Mouse (Mus musculus) frontal cortex, adult (tissue): ENCODE results near the gene Xpnpep3.
"Not testable (repeated sequence)": the region's sequence is repeated elsewhere in the genome, so short reads cannot be mapped to it uniquely, and the experiment has no call there.

Source experiments
- ATAC-seq: cut with Nextera tagmentation; 2 replicates; pipeline ENCODE4 v1.9.2; 2017; ENCODE audit warnings: mild to moderate bottlenecking, moderate library complexity, mixed read lengths; ENCODE audit not compliant: low TSS enrichment

Xpnpep3 gene

GRCm38 (mm10) chr15:81399297-81399637 lies 671 bp upstream of the Xpnpep3 start:
- ATAC-seq: no peak

DNA sequence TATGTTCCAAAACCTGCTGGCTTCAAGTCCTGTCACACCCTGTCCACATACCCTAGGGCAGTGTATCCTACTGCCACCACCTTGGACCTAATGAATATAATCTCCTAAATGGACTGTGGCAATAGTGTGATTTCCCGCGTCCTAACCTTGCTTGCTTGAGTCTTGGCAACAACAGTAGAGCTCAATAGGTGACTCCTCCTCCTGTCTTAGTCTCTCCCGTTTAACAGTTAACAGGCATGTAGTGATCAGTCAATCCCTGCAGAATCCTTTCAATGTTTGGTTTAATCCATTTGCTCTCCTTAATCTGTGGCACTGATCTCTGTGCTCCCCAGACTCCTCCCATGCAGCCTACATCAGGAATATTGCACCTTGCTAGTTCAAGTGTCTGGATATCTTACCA lies 5.1 kb downstream of the Xpnpep3 start:
- ATAC-seq: no peak

DNA sequence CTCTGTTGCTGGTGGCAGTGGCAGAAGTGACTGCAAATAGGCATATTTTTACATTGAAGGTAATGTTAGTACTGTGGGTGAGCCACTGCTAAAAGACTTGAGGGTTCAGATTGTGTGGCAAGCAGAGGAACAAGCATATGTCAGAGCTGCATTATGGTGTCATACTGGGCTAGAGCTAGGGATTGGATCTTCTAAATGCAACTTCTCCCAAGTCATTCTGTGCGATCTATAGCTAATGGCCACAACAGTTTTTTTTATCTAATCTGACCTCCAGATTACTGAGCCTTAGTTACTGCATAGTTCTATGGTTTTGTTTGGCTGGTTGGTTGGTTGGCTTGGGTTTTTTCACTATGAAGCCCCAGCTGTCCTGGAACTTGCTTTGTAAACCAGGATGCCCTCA lies 8.3 kb downstream of the Xpnpep3 start, which contains the start of gene Dnajb7:
Gene Dnajb7, minus strand, starts transcription at position 101 of the 400 bp plus-strand sequence.
- ATAC-seq: no peak

GRCm38 (mm10) chr15:81416763-81417310 lies 16.9 kb downstream of the Xpnpep3 start:
- ATAC-seq: not testable (repeated sequence)

- no peak for ATAC-seq
Measured at GRCm38 (mm10) chr15:81418065-81418464, 18.1 kb downstream of the Xpnpep3 start.

DNA sequence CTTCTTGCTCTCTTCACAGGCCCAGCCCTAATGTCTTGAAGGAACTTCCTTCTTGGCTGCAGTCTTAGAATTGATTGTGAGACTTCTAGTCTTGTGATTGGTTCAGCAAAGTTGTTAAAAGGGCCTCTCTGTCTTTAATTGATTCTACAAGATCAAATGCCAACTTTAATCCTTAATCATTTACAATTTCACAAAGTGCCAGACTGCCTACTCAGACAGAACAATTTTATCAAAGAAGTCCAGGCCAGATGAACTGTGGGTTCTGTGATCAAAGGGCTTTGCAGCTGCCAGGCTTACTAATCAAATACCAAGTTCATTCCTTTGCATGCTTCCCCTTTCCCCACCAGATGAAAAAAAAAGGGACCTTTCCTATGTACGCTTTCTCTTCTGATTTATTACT lies 21.5 kb downstream of the Xpnpep3 start:
- ATAC-seq: no peak

DNA sequence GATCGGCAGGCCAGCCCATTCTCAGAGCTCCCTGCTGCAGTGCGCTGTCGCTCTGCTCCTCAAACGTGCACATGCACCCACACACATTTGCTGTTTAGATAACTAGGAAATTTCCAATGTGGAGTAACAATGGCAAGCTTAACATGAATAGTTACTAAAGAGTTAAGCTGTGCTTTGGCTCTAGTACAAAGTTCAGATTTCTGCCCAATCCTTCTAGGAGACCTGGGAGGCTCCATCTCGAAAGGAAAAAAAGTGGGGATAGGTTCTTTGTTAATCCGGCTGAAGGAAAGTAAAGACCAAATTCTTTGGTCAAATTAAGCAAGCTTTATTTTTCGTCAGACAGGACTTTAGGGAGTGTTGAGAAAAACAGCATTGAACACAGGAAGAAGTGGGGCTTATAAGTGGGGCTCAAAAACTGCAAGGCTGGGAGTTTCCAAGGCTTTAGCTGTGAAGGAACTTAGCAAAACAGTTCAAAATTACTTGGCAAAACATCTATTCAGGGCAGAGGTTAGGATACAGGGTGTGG lies 22.3 kb downstream of the Xpnpep3 start:
- ATAC-seq: no peak

GRCm38 (mm10) chr15:81425311-81425710 lies 25.4 kb downstream of the Xpnpep3 start:
- ATAC-seq: no peak

DNA sequence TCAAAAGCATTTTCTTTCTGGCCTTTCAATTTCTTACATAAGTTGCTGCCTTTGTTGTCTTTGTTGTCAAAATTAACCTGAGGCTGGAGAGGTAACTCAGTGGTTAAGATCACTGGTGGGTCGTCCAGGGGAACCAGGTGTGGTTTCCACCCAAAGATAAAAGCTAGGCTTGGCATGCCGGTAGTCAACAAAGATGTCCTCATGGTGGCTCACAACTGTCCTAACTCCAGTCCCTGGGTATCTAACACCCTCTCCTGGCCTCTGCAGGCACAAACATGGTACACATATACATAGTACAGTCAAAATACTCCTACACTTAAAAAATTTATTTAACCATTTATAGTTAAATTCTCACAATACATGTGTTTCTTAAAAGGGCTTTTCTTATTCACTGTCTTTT lies 28.0 kb downstream of the Xpnpep3 start:
- ATAC-seq: no peak

DNA sequence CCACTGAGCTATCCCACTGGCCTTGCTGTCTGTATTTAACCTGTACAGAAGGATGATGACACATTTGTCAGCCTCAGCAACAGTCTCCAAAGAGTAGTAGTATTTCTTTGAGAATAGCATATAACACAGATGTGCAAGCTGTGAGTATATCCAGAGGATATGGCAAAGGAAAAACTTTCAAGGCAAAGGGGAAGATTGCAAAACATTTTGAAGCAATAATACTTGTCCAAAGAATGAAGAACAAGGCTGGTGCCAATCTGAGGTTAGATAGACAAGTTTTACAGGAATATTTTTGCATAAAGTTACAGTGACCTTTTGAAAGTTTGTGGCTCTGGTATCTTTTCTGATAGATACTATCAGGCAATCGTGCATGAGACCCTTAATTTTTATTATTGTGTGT lies 31.3 kb downstream of the Xpnpep3 start:
- ATAC-seq: no peak

GRCm38 (mm10) chr15:81438345-81438744 lies 38.4 kb downstream of the Xpnpep3 start:
- ATAC-seq: no peak

DNA sequence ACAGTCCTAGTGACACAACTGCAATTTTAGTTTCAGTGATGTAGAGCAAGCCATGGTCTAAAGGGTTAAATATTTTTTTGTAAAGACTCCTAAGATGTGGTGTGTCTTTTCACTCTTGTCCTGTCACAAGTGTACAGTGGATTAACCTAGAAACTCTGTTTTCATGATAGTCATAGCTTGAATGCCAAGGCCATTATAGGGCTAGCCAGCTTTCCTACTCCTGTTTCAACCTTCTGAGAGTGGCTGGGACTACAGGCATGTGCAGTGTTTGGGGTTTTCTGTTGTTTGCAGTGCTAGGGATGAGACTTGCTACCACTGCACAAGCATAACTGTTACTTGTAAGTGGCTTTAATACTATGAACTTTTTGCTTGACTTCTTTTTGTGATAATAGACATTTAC lies 39.3 kb downstream of the Xpnpep3 start:
- ATAC-seq: no peak

GRCm38 (mm10) chr15:81448463-81448862 lies 48.5 kb downstream of the Xpnpep3 start:
- peak; percentile 69 for ATAC-seq

- ATAC-seq: no peak
Measured at GRCm38 (mm10) chr15:81461523-81461922, 61.6 kb downstream of the Xpnpep3 start.

DNA sequence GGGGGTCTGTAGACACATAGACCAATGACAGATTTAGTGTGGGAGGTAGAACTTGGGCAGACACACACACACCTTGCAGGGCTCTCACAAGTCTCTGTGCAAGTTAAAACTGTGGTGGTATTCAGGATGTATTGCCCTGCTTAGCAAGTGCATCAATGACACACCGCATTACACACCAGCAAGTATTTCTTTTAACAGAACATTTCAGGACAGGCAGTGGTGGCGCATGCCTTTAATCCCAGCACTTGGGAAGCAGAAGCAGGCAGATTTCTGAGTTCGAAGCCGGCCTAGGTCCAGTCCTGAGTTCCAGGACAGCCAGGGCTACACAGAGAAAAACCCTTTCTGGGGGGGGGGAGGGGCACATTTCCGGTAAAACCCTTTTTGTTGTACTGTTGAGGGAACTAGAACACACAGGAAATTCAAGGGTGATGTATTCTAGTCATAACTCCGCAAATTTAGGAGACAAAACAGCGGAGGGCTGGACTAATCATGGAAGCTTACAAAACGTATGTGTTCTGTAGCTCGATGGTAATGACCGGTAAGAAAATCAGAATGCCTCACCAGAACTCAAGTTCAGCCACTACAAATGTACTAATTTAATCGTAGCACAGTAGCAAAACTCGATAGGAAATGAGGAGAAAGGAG lies 65.2 kb downstream of the Xpnpep3 start:
- no peak for ATAC-seq

DNA sequence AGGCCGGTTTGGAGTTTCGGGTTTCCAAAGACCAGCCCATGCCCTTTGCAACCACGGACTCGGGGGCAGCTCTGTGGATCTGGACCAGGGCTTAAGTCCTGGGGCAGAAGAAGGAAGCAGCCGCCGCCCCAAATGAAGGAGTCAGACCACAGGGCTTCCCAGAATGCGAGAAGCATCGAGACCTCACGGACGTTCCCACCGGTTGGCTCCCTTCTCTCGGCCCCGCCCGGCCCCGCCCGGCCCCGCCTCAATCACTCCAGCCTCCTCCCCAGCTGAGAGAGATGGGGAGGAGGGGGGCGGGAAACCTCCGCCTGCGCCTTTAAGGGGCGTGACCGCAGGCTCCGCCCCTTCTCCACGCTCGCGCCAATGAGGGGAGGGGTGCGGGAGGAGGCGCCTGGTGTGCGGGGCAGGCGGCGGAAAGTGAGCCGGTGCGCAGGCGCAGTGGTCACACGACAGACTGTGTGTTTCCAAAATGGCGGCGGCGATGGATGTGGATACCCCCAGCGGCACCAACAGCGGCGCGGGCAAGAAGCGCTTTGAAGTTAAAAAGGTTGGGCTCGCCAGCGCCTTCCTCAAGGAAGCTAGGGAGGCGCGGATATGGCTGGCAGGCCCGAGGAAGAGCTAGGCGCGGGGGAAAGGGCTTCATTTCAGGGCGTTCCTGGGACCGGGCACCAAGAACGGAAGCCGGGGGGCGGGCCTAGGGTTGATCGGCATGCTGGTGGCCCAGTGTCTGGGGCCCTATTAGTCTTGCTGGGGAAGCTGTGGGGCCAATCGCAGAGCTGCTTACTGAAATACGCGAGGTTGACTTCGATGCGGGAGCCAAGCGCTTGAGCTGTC lies 66.2 kb downstream of the Xpnpep3 start, which contains the start of gene Rbx1:
Gene Rbx1, plus strand, starts transcription at position 396 of the 837 bp plus-strand sequence.
- ATAC-seq: peak; percentile 97

DNA sequence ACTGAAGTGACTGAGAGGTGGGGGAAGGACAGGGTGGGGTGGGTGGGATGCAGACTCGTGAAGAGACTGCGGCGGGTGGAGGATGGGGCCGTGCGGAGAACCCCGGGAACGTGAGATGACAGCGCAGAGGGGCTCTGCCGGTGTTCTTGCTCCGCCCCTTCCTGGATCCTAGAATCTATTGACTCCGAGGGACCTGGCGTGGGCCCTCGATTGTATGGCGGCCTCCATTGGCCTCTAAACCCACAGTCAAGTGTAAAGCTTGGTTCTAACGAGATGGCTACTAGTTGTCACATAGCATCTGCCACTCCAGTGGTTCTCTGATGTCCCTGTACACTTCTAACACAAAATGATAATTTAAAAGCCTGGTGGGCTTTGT lies 66.8 kb downstream of the Xpnpep3 start:
- no peak for ATAC-seq

- ATAC-seq: no peak
Measured at GRCm38 (mm10) chr15:81470735-81471134, 70.8 kb downstream of the Xpnpep3 start.

DNA sequence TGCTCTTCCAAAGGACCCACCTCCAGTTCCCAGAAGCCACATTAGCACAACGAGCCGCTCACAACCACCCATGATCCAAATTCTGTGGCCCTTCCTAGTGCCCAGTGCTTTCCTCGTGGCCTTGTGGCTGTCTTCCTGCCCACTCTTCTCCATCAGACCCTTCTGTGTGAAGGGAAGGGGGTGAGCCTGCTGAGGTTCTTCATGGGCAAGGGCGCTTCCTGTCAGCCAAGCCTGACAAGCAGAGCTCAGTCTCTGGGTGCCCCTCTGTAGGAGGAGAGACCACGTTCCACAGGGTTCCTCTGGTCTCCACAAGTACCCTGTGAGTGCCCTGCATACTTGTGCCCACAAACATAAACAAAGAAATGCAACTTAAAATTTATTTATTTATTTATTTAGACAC lies 72.3 kb downstream of the Xpnpep3 start:
- no peak for ATAC-seq

DNA sequence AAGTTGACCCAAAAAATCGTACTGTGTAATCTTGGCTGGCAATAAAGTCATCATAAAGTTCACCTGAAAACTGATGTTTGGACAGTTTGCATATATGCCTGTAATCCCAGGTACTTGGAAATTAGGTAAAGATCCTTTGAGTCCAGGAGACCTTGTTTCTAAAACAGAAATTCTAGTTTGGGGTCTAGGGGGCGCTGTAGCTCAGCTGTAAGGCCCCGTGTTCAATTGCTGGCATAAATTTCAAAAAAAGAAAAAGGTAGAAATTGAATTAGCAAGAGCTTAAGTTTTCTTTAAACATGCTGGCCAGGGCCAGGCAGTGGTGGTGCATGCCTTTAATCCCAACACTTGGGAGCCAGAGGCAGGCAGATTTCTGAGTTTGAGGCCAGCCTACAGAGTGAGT lies 75.7 kb downstream of the Xpnpep3 start:
- ATAC-seq: no peak

- ATAC-seq: peak; percentile 53; the same call in 1 of the 2 replicates
Measured at GRCm38 (mm10) chr15:81476597-81476996, 76.7 kb downstream of the Xpnpep3 start.

GRCm38 (mm10) chr15:81479446-81480213 lies 79.7 kb downstream of the Xpnpep3 start:
- no peak for ATAC-seq
